Mouse (Mus musculus) midbrain, postnatal 0 days (tissue): Measurements from ENCODE around the gene Il34. TPM values are rescaled to one million over a fixed set of nuclear protein-coding genes. Genes with fewer than 3 reads are reported as not detected.

Experiments
- ATAC-seq: fragments of 200-750 bp; cut with Nextera tagmentation; 2 replicates; pipeline ENCODE4 v1.8.0; 2017; ENCODE audit warnings: moderate number of reproducible peaks, mild to moderate bottlenecking, moderate TSS enrichment, moderate library complexity; ENCODE audit not compliant: low FRiP score
- DNase-seq: peaks from one replicate; pipeline ENCODE4 v3.0.0-alpha.2; 2015; ENCODE audit warnings: low spot score
- H3K27ac ChIP-seq: fragments of 300-500 bp; sonication (generic); 2 replicates; pipeline ENCODE4 v1.5.1; 2014; ENCODE audit warnings: low read depth, mild to moderate bottlenecking, low read length, mixed read lengths
- H3K27me3 ChIP-seq: fragments of 300-500 bp; sonication (generic); 2 replicates; pipeline ENCODE4 v1.6.1; 2014; ENCODE audit warnings: low read length, control low read depth, mixed read lengths; ENCODE audit not compliant: insufficient read depth
- H3K36me3 ChIP-seq: fragments of 300-500 bp; sonication (generic); 2 replicates; pipeline ENCODE4 v1.6.1; 2014; ENCODE audit warnings: low read length, control low read depth, mixed read lengths; ENCODE audit not compliant: insufficient read depth
- H3K4me1 ChIP-seq: fragments of 300-500 bp; sonication (generic); 2 replicates; pipeline ENCODE4 v1.6.1; 2014; ENCODE audit warnings: mild to moderate bottlenecking, control low read depth, antibody characterized with exemption, low read length, mixed read lengths; ENCODE audit not compliant: insufficient read depth
- H3K4me2 ChIP-seq: fragments of 300-500 bp; sonication (generic); 2 replicates; pipeline ENCODE4 v1.6.1; 2014; ENCODE audit warnings: low read depth, mild to moderate bottlenecking, low read length, mixed read lengths; ENCODE audit not compliant: poor library complexity, severe bottlenecking
- H3K4me3 ChIP-seq: fragments of 300-500 bp; sonication (generic); 2 replicates; pipeline ENCODE4 v1.5.1; 2014; ENCODE audit warnings: low read depth, mild to moderate bottlenecking, low read length, moderate library complexity
- H3K9ac ChIP-seq: fragments of 300-500 bp; sonication (generic); replicated peaks from 2 replicates; pipeline ENCODE4 v1.6.1; 2014; ENCODE audit warnings: mild to moderate bottlenecking, low read length, moderate library complexity, mixed read lengths; ENCODE audit not compliant: poor library complexity, severe bottlenecking
- H3K9me3 ChIP-seq: fragments of 300-500 bp; sonication (generic); 2 replicates; pipeline ENCODE4 v1.6.1; 2016; ENCODE audit warnings: low read length, control low read depth
- CTCF ChIP-seq: IDR thresholded peaks from 2 replicates; pipeline ENCODE4 v1.5.1; 2016; ENCODE audit warnings: antibody characterized with exemption, mild to moderate bottlenecking
- WGBS: fragments of 180-500 bp; shearing (Covaris S2); extraction: QIAGEN DNeasy Blood & Tissue Kit; methylation state at CpG from one replicate; pipeline ENCODE4 v1.1.7; 2014; 5-methylcytosine and 5-hydroxymethylcytosine counted together
- polyA plus RNA-seq: library from polyadenylated mRNA; unstranded; fragments of >200 nt; fragmentation: Nextera tagmentation; extraction: Ambion mirVana; gene quantifications from 2 replicates; pipeline ENCODE4 v1.2.1, GENCODE M21; 2015
- total RNA-seq: library from RNA; depleted of rRNA; stranded (reverse); fragments of >200 nt; gene quantifications from 2 replicates; pipeline ENCODE4 v1.2.3, GENCODE M21; 2014

Gene Il34
- total and polyA plus RNA-seq, 2 experiments from 2014 or later: 5.8 to 9.1 TPM

DNA sequence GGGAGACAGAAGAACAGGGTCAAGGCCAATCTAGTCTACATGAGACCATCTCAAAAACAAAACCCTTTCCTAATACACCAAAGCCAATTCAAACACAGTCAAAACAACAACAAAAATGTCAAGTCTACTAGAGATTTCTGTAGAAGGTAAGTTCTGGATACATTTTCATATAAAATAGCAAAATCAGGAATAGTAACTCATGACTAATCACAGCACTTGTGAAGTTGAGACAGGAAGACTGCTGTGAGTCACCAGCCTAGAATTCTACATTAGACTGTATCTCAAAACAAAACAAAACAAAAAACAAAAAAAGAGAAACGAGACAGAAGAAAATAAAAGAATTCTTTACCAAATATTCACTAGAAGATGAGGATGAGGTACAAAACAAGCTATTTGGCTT lies 19.1 kb upstream of the Il34 start:
- no peaks in the 10 kb centered on the region for H3K4me1 ChIP-seq
- no peak for DNase-seq
- WGBS: 94% methylated on average over 1 of the region's 1 CpGs
- no peak overlapping the region for H3K27ac ChIP-seq
- no peak for TF ChIP-seq CTCF
- H3K4me2 ChIP-seq: no peak overlapping the region
- H3K4me3 ChIP-seq: no peak overlapping the region
- H3K27me3 ChIP-seq: no peaks in the 10 kb centered on the region
- H3K9me3 ChIP-seq: no peaks in the 10 kb centered on the region
- H3K9ac ChIP-seq: no peak overlapping the region
- H3K36me3 ChIP-seq: peaks cover 67% of the 10 kb centered on the region
- ATAC-seq: no peak

- H3K9ac ChIP-seq: no peak overlapping the region
- H3K4me1 ChIP-seq: no peaks in the 10 kb centered on the region
- no peak for DNase-seq
- H3K4me2 ChIP-seq: no peak overlapping the region
- H3K27ac ChIP-seq: no peak overlapping the region
- TF ChIP-seq CTCF: no peak
- H3K9me3 ChIP-seq: no peaks in the 10 kb centered on the region
- 88% methylated on average over 3 of the region's 3 CpGs for WGBS
- peaks cover 73% of the 10 kb centered on the region for H3K36me3 ChIP-seq
- no peak overlapping the region for H3K4me3 ChIP-seq
- no peak for ATAC-seq
- H3K27me3 ChIP-seq: no peaks in the 10 kb centered on the region
Measured at GRCm38 (mm10) chr8:110821960-110822359, 16.2 kb upstream of the Il34 start.

- Histone ChIP-seq H3K4me1 (no peaks in the 10 kb centered on the region), H3K27me3 (no peaks in the 10 kb centered on the region), H3K9me3 (no peaks in the 10 kb centered on the region), H3K4me3 (no peak overlapping the region), H3K36me3 (peaks cover 80% of the 10 kb centered on the region), H3K4me2 (no peak overlapping the region), H3K27ac (no peak overlapping the region), H3K9ac (no peak overlapping the region)
- whole genome bisulfite sequencing: 97% methylated on average over 2 of the region's 2 CpGs
- ATAC-seq (no peak), DNase-seq (no peak)
- no peak for TF ChIP-seq CTCF
Measured at GRCm38 (mm10) chr8:110820257-110820656, 14.5 kb upstream of the Il34 start.

- Histone ChIP-seq H3K36me3 (peaks cover 78% of the 10 kb centered on the region), H3K4me3 (no peak overlapping the region), H3K27ac (no peak overlapping the region), H3K9me3 (no peaks in the 10 kb centered on the region), H3K4me2 (no peak overlapping the region), H3K9ac (no peak overlapping the region), H3K4me1 (no peaks in the 10 kb centered on the region), H3K27me3 (no peaks in the 10 kb centered on the region)
- 80% methylated on average over 3 of the region's 3 CpGs for WGBS
- ATAC-seq (no peak), DNase-seq (no peak)
- TF ChIP-seq CTCF: peak; percentile 59
Measured at GRCm38 (mm10) chr8:110818593-110818992, 12.9 kb upstream of the Il34 start.

GRCm38 (mm10) chr8:110816990-110817389 lies 11.3 kb upstream of the Il34 start:
- Histone ChIP-seq H3K4me3 (no peak overlapping the region), H3K27me3 (no peaks in the 10 kb centered on the region), H3K4me1 (no peaks in the 10 kb centered on the region), H3K27ac (no peak overlapping the region), H3K4me2 (no peak overlapping the region), H3K9ac (no peak overlapping the region), H3K36me3 (peaks cover 83% of the 10 kb centered on the region), H3K9me3 (no peaks in the 10 kb centered on the region)
- ATAC-seq: no peak
- TF ChIP-seq CTCF: no peak
- DNase-seq: no peak
- 92% methylated on average over 1 of the region's 1 CpGs for WGBS

GRCm38 (mm10) chr8:110815308-110815707 lies 9.6 kb upstream of the Il34 start:
- Histone ChIP-seq H3K4me3 (no peak overlapping the region), H3K36me3 (peaks cover 81% of the 10 kb centered on the region), H3K27me3 (no peaks in the 10 kb centered on the region), H3K9ac (no peak overlapping the region), H3K4me2 (no peak overlapping the region), H3K4me1 (no peaks in the 10 kb centered on the region), H3K27ac (no peak overlapping the region), H3K9me3 (no peaks in the 10 kb centered on the region)
- 71% methylated on average over 3 of the region's 3 CpGs for WGBS
- no peak for ATAC-seq
- DNase-seq: no peak
- no peak for TF ChIP-seq CTCF
